Mouse (Mus musculus) heart, adult 2 months (tissue): Measurements from ENCODE around the gene Banf2.

Experiments
- CTCF ChIP-seq: fragments of 200-600 bp; IDR thresholded peaks from 2 replicates; pipeline ENCODE4 v1.8.1; 2022; ENCODE audit warnings: antibody characterized with exemption, mild to moderate bottlenecking, moderate library complexity
- POLR2A ChIP-seq: fragments of 200-500 bp; IDR thresholded peaks from 2 replicates; pipeline ENCODE4 v1.6.1; 2011; ENCODE audit warnings: mild to moderate bottlenecking, low read depth, low read length, control low read depth; ENCODE audit not compliant: insufficient read depth

DNA sequence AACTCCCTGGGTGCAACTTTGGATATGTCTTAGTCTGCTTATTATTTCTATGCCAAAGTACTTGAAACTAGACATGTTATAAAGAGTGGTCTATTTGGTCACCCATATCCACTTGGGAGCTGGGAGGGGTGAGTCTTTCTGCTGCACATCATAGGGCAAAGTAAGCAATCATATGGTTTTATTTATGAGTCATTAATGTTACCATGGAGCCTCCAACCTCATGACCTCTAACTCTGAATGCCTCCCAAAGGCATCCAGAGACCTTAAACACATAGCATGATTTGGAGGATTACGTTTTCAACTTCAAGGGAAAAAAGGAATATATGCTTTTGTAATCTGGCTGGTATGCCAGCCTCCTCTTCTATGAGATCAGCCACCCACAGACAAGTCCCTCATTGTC is 61.9 kb downstream of the Banf2 start:
- TF ChIP-seq POLR2A = no peak
- no peak for TF ChIP-seq CTCF
